Mouse (Mus musculus) left cerebral cortex, adult 9 months (tissue): ENCODE results near the gene Nans.

ENCODE experiments used
- DNase-seq, 2 experiments: peaks; one replicate each; pipeline ENCODE4 v3.0.0; 2022; ENCODE audit warnings: low spot score in 2 of 2

Gene Nans

DNA sequence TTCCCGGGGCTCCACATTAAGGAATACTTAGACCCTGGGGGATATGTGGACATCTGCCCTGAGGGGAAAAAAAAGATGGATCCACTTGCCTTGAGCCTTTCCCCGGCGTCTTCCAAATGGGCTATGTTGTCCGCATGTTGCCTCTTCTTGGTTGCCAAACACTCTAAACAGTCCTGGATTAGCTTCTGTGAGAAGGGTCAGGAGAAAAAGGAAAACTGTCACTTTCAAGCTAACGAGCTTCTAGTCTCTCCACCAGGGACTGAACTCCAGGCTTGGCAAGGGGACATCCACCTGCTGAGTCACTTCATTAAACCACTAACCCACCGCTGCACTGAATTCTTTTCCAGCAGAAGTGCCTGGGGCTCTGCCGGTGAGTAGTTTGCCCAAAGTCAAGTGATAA, 43.9 kb downstream of the Nans start:
- no peak for DNase-seq

DNA sequence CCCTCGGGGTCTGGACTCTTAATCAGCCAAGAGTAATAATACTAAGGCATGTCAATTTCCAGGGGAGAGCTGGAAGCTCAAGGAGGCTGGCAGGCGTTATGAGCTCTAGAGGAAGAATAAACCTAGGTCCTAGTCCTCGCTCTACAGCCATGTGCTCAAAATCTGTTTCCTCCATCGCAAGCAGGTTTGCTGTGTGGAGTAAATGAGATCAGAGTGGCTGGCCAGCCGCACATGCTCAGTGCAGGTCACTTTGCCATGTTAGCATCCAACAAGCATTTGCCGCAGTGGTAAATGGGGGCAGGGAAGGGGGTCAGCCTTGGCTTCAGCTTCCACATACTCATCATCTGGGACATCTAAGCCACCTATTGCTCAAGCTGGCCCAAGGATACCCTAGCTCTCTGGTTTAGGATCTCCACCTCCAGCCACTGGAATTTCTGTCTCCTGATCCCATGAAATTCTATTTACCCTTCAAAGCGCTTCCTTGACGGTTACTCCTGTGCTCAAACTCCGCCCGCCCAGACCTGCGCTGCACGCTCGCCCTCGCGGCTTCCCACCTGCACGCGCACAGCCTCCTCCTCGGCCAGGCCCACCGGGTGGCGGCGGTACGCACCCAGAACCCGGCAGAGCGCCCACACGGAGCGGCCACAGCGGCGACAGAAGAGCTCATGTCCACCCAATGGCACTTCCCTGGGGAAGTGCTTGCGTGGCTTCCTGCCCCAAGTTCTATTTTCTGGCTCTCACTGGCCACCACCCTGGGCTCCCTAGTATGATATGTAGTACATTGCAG, 45.1 kb downstream of the Nans start:
- DNase-seq = no peak

DNA sequence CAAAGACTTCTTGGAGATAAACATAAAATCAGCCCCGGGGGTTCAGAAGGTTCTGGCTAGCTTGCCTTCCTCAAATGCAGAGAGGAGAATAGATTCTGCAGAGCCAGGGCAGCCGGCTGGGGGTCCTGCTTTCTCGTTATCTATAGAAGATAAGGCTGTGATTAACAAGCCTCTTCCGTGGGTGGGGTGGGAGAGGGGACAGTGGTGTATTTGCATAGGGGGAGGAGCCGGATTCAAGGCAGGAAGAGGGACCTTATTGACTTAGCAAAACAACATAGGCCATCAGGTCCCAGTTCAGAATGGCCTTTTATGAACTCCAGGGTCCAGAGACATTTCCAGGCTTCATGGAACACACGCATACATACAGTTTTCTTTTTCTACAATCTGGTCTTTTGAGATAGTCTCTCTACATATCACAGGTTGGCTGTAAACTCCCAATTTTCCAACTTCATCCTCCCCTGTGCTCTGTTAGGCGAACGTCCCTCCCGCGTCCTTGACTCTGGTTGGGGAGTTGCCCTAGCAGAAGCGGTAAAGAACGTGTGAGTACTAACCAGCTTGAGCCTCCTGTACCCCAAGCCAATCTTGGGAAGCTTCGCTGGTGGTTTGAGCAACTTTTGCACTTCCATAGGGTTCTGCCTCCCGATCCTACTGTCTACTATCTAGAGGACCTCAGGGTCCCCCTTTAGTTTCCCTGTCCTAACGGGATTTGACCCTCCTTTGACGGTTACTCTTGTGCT, 46.2 kb downstream of the Nans start:
- no peak for DNase-seq

DNA sequence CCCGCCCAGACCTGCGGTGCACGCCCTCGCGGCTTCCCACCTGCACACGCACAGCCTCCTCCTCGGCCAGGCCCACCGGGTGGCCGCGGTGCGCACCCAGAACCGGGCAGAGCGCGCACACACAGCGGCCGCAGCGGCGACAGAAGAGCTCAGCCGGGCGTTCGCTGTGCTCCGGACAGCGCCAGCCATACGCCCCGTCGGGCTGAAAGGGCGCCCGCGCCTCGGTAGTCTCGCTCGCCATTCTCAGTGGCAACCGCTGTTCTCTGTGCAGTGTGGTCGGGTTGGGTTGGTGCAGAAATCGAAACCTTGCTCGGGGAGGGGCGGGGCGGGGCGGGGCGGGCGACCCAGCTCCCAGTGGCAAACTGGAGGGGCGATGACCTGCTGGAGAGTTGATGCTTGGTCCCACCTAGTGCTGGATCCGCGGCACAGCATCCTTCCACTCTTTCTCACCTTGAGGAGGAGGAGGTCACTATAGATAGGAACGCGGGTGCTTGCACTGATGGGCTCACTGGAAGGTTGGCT, 46.9 kb downstream of the Nans start, which contains the start of gene Trim14:
TSS of gene Trim14 (minus strand) at position 302 of the 522 bp plus-strand sequence.
- DNase-seq = no peak

DNA sequence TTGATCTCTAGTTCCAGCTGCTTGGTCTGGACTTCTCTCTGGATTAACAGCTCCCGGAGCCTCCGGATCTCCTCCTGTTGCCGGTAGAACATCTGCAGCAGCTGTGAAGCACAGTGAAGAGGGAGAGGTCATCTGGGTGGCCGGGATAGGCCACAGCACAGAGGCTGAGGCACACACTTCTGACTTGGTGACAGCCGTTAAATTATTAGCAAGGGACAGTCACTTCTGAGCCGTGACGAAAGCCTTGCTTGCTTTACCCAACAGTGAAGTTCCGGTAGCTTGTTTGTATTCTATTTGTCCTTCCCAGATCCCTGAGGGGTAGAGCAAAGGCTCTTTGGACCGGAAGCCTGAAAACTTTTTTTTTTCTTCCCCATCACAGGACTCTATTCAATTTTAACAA, 50.1 kb downstream of the Nans start:
- no peak for DNase-seq

DNA sequence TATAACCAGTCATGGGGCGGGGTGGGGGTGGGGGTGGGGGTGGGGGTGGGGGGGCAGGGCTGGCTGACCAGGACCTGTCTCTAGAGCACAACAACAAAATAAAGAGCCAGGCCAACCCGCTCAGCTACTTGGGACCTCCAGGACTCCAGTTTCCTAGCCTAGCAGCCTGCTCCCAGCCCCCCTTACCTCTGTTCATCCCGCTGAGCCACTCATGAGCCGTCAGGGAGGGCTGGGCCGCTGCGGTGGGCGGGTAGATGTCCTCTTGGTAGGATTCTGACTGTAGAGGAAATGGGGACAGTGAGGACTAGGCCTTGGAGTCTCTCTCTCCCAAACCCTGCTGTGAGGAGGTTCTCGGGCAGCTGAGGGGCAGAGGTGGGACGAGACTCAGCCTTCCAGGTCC, 52.7 kb downstream of the Nans start:
- DNase-seq = no peak

DNA sequence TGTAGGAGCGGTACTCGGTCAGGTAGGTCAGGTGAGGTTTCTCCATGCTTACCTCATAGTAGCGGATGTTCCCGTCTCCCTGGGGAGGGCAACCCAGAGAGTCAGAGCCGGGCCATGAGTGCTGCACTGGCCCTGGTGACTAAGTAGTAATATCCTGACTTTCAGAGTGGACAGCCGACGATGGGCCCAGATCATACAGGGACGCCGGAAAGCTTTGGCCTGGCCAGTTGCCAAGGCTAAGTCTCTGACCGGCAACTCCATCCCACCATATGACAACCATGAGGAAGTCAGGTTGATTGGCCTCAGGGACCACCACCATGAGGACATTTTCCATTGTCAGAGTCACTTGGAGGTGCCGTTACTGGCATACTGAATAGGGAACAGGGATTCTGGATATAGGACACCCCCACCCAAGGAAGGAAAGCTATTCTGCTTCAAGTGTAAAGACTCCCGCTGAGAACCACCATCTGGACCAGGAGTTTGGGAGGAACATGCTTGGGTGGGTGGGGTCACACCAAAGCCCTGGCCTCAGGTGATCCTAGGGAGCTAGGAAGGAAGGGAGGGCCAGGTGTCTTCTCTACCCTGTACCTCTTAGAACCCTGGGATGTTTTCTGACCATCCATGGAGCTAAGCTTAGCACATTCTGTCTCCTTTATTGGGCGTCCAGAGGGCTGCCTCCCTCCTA, 54.5 kb downstream of the Nans start:
- DNase-seq = no peak

DNA sequence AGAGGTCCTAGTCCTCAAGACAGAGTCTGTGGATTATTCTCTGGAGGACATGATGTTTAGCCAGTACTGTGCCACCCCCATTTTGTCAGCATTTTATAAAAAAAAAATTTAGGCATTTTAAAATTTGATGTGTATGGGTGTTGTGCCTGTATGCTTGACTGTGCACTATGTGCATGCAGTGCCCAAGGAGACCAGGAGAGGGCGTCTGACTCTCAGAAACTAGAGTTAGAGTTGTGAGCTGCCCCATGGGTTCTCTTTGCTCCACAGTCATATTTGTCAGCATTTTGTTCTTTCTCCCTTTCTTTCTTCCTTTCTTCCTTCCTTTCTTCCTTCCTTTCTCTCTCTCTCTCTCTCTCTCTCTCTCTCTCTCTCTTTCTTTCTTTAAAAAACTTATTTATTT, 55.3 kb downstream of the Nans start:
- no peak for DNase-seq

DNA sequence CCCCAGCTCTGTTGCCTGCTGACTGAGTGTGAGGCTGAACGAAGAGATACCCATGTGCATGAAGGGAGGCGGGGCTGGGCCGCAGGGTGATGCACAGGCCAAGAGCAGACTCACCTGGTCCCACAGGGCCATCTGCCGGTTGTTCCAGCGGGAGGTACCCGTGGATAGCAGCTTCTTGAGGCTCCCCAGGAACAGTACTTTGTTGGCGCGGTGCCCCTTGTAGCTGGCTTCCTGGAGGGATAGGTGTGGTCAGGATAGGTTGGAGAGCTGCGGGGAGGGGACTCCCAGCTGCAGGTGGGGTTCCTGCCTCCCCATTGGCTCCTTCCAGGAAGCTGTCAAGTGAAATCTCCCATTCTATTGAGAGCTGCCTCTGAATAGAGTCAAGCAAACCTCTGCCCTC, 56.5 kb downstream of the Nans start:
- no peak for DNase-seq

DNA sequence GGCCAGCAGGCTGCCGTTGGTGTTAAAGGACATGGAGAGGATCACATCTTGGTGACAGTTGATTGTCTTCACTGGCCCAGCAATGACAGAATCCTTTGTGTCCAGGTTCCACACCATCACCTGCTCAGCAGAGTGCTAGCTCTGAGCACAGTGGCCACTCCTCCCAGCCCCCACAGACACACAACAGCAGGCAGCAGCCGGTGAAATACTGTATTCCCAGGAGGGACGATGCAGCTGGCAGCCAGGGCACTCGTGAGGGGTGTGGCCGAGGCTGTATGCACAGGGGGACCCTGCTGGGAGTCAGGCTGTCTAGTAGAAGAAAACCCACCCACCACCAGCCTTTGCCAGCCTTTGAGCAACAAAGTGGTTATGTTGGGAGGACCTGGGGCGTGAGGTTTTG, 57.7 kb downstream of the Nans start:
- no peak for DNase-seq

DNA sequence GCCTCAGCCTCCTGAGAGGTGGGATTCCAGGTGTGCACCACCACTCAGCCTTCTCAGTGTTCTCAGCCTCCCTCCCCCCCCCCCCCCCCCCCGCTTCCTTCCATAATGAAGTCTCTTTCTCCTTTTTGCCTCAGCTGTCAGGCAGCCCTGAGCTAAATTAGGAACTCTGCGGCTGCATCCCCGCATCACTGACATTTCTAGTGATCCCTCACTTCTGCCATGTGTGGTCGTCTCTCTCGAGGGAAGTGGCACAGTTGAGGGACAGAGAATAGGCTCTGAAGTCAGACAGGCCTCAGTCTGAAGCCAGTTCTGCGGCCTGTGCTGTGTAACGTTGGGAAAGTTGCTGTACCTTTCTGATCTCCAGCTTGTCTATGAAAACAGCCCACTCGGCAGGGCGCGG, 60.9 kb downstream of the Nans start:
- DNase-seq = no peak

DNA sequence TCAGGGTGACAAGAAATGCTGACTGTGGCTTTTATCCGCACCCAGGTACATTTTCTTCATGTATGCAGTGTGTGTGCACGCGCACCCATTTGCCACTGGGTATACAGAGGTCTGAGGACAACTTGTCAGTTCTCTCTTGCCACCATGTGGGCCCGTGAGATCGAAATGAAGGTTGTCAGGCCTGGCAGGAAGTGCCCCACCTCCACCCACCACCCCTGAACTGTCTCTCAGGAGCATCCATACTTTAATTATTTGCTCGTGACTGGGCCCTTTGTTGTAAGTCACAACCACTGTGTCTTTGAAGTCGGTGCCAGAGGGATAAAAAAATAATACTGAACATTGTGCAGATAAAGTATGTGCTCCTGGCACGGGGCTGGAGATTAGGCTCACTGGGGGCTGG, 61.4 kb downstream of the Nans start:
- no peak for DNase-seq
